Mouse (Mus musculus) heart, adult 2 months (tissue): ENCODE results near the gene Gm13757. TPM values are rescaled to one million over a fixed set of nuclear protein-coding genes. Genes with fewer than 3 reads are reported as not detected.

Experiments
- DNase-seq, 2 experiments: peaks; one replicate each; pipeline ENCODE4 v3.0.0; 2021
- H3K27ac ChIP-seq: fragments of 200-600 bp; 2 replicates; pipeline ENCODE4 v1.8.1; 2022
- H3K27me3 ChIP-seq: fragments of 200-500 bp; 2 replicates; pipeline ENCODE4 v1.6.1; 2012; ENCODE audit warnings: mild to moderate bottlenecking, low read length, inconsistent platforms, mixed read lengths; ENCODE audit not compliant: control insufficient read depth, insufficient read depth
- H3K36me3 ChIP-seq: fragments of 200-500 bp; 2 replicates; pipeline ENCODE4 v1.6.1; 2012; ENCODE audit warnings: low read length, inconsistent platforms; ENCODE audit not compliant: control insufficient read depth, insufficient read depth
- H3K4me1 ChIP-seq: fragments of 200-500 bp; 2 replicates; pipeline ENCODE4 v1.6.1; 2011; ENCODE audit warnings: low read length; ENCODE audit not compliant: control insufficient read depth, insufficient read depth
- H3K4me3 ChIP-seq: fragments of 200-600 bp; 2 replicates; pipeline ENCODE4 v1.8.1; 2022
- H3K79me2 ChIP-seq: fragments of 200-500 bp; replicated peaks from 2 replicates; pipeline ENCODE4 v1.6.1; 2012; ENCODE audit warnings: mild to moderate bottlenecking, inconsistent platforms, low read length, moderate library complexity, mixed read lengths; ENCODE audit not compliant: control insufficient read depth, insufficient read depth
- H3K9ac ChIP-seq: fragments of 200-500 bp; 2 replicates; pipeline ENCODE4 v1.6.1; 2012; ENCODE audit warnings: low read depth, mild to moderate bottlenecking, control low read depth, inconsistent platforms, low read length, mixed read lengths
- CTCF ChIP-seq: fragments of 200-600 bp; IDR thresholded peaks from 2 replicates; pipeline ENCODE4 v1.8.1; 2022; ENCODE audit warnings: antibody characterized with exemption, mild to moderate bottlenecking, moderate library complexity
- EP300 ChIP-seq: fragments of 200-500 bp; IDR thresholded peaks from 2 replicates; pipeline ENCODE4 v1.6.1; 2011; ENCODE audit warnings: low read depth, low read length, control low read depth; ENCODE audit not compliant: insufficient read depth
- POLR2A ChIP-seq: fragments of 200-500 bp; IDR thresholded peaks from 2 replicates; pipeline ENCODE4 v1.6.1; 2011; ENCODE audit warnings: mild to moderate bottlenecking, low read depth, low read length, control low read depth; ENCODE audit not compliant: insufficient read depth
- WGBS: fragments of 180-500 bp; shearing (Covaris S2); methylation state at CpG from one replicate; pipeline ENCODE4 v1.1.7; 2018; 5-methylcytosine and 5-hydroxymethylcytosine counted together
- intact Hi-C: fragments of 180-260 bp; cut with DNase I; formaldehyde crosslinking; loops from one replicate; pipeline ENCODE4 v1.15.1; 2025
- polyA plus RNA-seq: library from polyadenylated mRNA; depleted of rRNA; stranded (reverse); fragments of >200 nt; gene quantifications from 2 replicates; pipeline ENCODE4 v1.2.3, GENCODE M21; 2012; rRNA removed
- total RNA-seq, 2 experiments: library from RNA; stranded (reverse); gene quantifications; 2 replicates each; pipeline ENCODE4 v1.2.3; 2021

The Gm13757 gene
- total and polyA plus RNA-seq, 3 experiments: not detected

GRCm38 (mm10) chr2:88406353-88406752 is 42.6 kb downstream of the Gm13757 start, which contains the start of gene Olfr1179:
Gene Olfr1179, minus strand, starts transcription at chr2:88406453.
- no peak for TF ChIP-seq POLR2A
- TF ChIP-seq EP300: no peak
- no peak for TF ChIP-seq CTCF
- Histone ChIP-seq H3K27me3 (no peaks in the 10 kb centered on the region), H3K9ac (no peak within 1 kb of the TSS), H3K4me1 (no peaks in the 10 kb centered on the region), H3K79me2 (no peaks in the 10 kb centered on the region), H3K27ac (no peak within 1 kb of the TSS), H3K4me3 (no peak within 1 kb of the TSS), H3K36me3 (no peaks in the 10 kb centered on the region)
- 71% methylated on average over 3 of the region's 3 CpGs for WGBS
- intact Hi-C loops: no loop called here
- DNase-seq: no peak

Other genes starting within 250 kb of the Gm13757 start
- not detected for gene Olfr1170, start 220.8 kb downstream of the Gm13757 start, total RNA-seq
- gene Olfr1170, start 220.8 kb downstream of the Gm13757 start, polyA plus RNA-seq: not detected in 2 replicates
- gene Olfr1173, start 169.3 kb downstream of the Gm13757 start, total RNA-seq: not detected
- not detected in 2 replicates for gene Olfr1173, start 169.3 kb downstream of the Gm13757 start, polyA plus RNA-seq
- not detected for gene Olfr1174-ps, start 134.0 kb downstream of the Gm13757 start, total RNA-seq
- not detected in 2 replicates for gene Olfr1174-ps, start 134.0 kb downstream of the Gm13757 start, polyA plus RNA-seq
- not detected for gene Olfr1175-ps, start 121.9 kb downstream of the Gm13757 start, total RNA-seq
- not detected in 2 replicates for gene Olfr1175-ps, start 121.9 kb downstream of the Gm13757 start, polyA plus RNA-seq
- not detected for gene Olfr1176, start 112.4 kb downstream of the Gm13757 start, total RNA-seq
- not detected in 2 replicates for gene Olfr1176, start 112.4 kb downstream of the Gm13757 start, polyA plus RNA-seq
- not detected for gene Olfr1177-ps, start 102.6 kb downstream of the Gm13757 start, total RNA-seq
- not detected in 2 replicates for gene Olfr1177-ps, start 102.6 kb downstream of the Gm13757 start, polyA plus RNA-seq
- gene Olfr1178, start 62.1 kb downstream of the Gm13757 start, total RNA-seq: not detected
- not detected in 2 replicates for gene Olfr1178, start 62.1 kb downstream of the Gm13757 start, polyA plus RNA-seq
- not detected for gene Olfr1179, start 42.7 kb downstream of the Gm13757 start, total RNA-seq
- gene Olfr1179, start 42.7 kb downstream of the Gm13757 start, polyA plus RNA-seq: not detected in 2 replicates
- gene Olfr1180, start 30.0 kb downstream of the Gm13757 start, total RNA-seq: not detected
- gene Olfr1180, start 30.0 kb downstream of the Gm13757 start, polyA plus RNA-seq: not detected in 2 replicates
- not detected for gene Olfr1181, start 23.0 kb downstream of the Gm13757 start, total RNA-seq
- gene Olfr1181, start 23.0 kb downstream of the Gm13757 start, polyA plus RNA-seq: not detected in 2 replicates
- gene Olfr1183, start 5.7 kb upstream of the Gm13757 start, total RNA-seq: not detected
- not detected in 2 replicates for gene Olfr1183, start 5.7 kb upstream of the Gm13757 start, polyA plus RNA-seq
- gene Olfr1184, start 34.5 kb upstream of the Gm13757 start, total RNA-seq: not detected
- not detected in 2 replicates for gene Olfr1184, start 34.5 kb upstream of the Gm13757 start, polyA plus RNA-seq
- not detected for gene Olfr1185-ps1, start 44.2 kb upstream of the Gm13757 start, total RNA-seq
- not detected in 2 replicates for gene Olfr1185-ps1, start 44.2 kb upstream of the Gm13757 start, polyA plus RNA-seq
- not detected for gene Olfr1186, start 69.4 kb upstream of the Gm13757 start, total RNA-seq
- not detected in 2 replicates for gene Olfr1186, start 69.4 kb upstream of the Gm13757 start, polyA plus RNA-seq
- gene Olfr1188, start 107.8 kb upstream of the Gm13757 start, total RNA-seq: not detected
- not detected in 2 replicates for gene Olfr1188, start 107.8 kb upstream of the Gm13757 start, polyA plus RNA-seq
- gene Olfr1189, start 137.3 kb upstream of the Gm13757 start, total RNA-seq: not detected
- not detected in 2 replicates for gene Olfr1189, start 137.3 kb upstream of the Gm13757 start, polyA plus RNA-seq
- gene Olfr1191-ps1, start 191.4 kb upstream of the Gm13757 start, total RNA-seq: not detected
- gene Olfr1191-ps1, start 191.4 kb upstream of the Gm13757 start, polyA plus RNA-seq: not detected in 2 replicates
- gene Olfr1192-ps1, start 199.4 kb upstream of the Gm13757 start, total RNA-seq: not detected
- not detected in 2 replicates for gene Olfr1192-ps1, start 199.4 kb upstream of the Gm13757 start, polyA plus RNA-seq
- gene Olfr1193, start 226.5 kb upstream of the Gm13757 start, total RNA-seq: not detected
- not detected in 2 replicates for gene Olfr1193, start 226.5 kb upstream of the Gm13757 start, polyA plus RNA-seq
- gene Olfr1195, start 240.1 kb upstream of the Gm13757 start, total RNA-seq: not detected
- not detected in 2 replicates for gene Olfr1195, start 240.1 kb upstream of the Gm13757 start, polyA plus RNA-seq